Mouse (Mus musculus): ENCODE measurements around the gene Lgi4. TPM values are rescaled to one million over a fixed set of nuclear protein-coding genes. Genes with fewer than 3 reads are reported as not detected.

The Lgi4 gene
- polyA plus RNA-seq, 1 experiment from 2014 or later = 0.46 TPM

DNA sequence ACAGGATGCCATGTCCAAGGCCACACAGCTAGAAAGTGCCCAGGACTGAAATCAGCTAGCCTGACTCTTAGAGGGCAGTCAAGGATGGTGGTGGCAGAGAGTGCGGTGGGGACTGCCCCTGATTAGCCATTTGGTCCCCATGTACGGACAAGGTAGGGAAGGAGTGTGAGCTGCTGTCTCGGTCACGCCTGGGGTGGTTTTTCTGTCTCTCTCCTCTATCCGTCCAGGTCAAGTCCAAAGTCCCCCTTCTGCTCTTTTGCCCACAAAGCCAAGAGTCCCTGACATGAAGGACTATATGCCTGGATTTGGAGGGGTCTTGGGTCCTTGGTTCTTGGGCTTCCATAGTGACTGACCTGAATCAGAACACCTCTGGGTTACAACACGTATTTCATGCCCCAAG lies 54.7 kb downstream of the Lgi4 start:
- ATAC-seq (ENCODE audit: low FRiP score, low TSS enrichment) (no peak), DNase-seq (ENCODE audit: low spot score) (no peak)
- H3K27ac ChIP-seq (replicated peaks) = no peak overlapping the region
- no peak overlapping the region for H3K4me2 ChIP-seq (replicated peaks; ENCODE audit: low read depth)
- H3K4me3 ChIP-seq (ENCODE audit: low read depth, low read length) = no peak overlapping the region
- no peak overlapping the region for H3K9ac ChIP-seq (ENCODE audit: low read length)
- H3K4me1 ChIP-seq (replicated peaks; ENCODE audit: control insufficient read depth, insufficient read depth) = peaks cover 3% of the 10 kb centered on the region
- TF ChIP-seq CTCF (IDR thresholded peaks at IDR 0.05; ENCODE audit: low read depth) (no peak), EP300 (optimal IDR thresholded peaks at IDR 0.05) (no peak)
- WGBS = 83% methylated on average over 6 of the region's 6 CpGs
- no peaks in the 10 kb centered on the region for H3K9me3 ChIP-seq (ENCODE audit: control insufficient read depth, low read length)
- no peaks in the 10 kb centered on the region for H3K27me3 ChIP-seq (ENCODE audit: control insufficient read depth, insufficient read depth, low read length)
- H3K36me3 ChIP-seq (ENCODE audit: control insufficient read depth, insufficient read depth, low read length) = no peaks in the 10 kb centered on the region

DNA sequence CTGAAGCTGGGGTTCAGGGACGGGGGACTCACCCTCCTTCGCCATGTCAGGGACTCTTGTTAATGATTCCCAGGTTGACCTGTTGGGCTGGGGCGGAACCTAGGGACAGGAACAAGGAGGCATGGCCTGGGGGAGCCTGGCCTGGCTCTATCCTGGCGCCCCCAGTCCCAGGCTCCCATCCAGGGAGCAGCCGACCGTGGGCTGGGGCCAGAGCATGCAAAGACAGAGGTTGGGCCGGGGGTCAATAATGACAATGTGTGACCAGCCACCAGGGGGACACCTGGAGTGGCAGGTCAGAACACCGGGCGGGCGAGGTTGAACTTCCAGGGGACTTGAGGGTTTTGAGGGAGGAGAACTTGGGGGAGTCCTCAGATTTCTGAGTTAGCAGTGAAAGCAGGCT lies 55.5 kb downstream of the Lgi4 start:
- Histone ChIP-seq H3K27me3 (ENCODE audit: control insufficient read depth, insufficient read depth, low read length) (no peaks in the 10 kb centered on the region), H3K4me1 (replicated peaks; ENCODE audit: control insufficient read depth, insufficient read depth) (peaks cover 3% of the 10 kb centered on the region), H3K4me2 (replicated peaks; ENCODE audit: low read depth) (peak overlapping the region; percentile 40), H3K27ac (replicated peaks) (0 out of 2 replicates have a peak overlapping the region, but pooled peaks have one; percentile 49), H3K4me3 (ENCODE audit: low read depth, low read length) (peak overlapping the region; percentile 24), H3K36me3 (ENCODE audit: control insufficient read depth, insufficient read depth, low read length) (no peaks in the 10 kb centered on the region), H3K9ac (ENCODE audit: low read length) (peak overlapping the region; percentile 32; the same call in 1 of the 2 replicates), H3K9me3 (ENCODE audit: control insufficient read depth, low read length) (no peaks in the 10 kb centered on the region)
- WGBS = 57% methylated on average over 10 of the region's 10 CpGs
- DNase-seq (ENCODE audit: low spot score) (peak; percentile 58), ATAC-seq (ENCODE audit: low FRiP score, low TSS enrichment) (peak; percentile 31; the same call in 1 of the 2 replicates)
- no peak for TF ChIP-seq EP300 (optimal IDR thresholded peaks at IDR 0.05)
- TF ChIP-seq CTCF (IDR thresholded peaks at IDR 0.05; ENCODE audit: low read depth) = peak; percentile 53

- Histone ChIP-seq H3K9ac (ENCODE audit: low read length) (peak within 1 kb of the TSS; percentile 32), H3K4me2 (replicated peaks; ENCODE audit: low read depth) (peak within 1 kb of the TSS; percentile 40), H3K4me3 (ENCODE audit: low read depth, low read length) (peak within 1 kb of the TSS; percentile 24), H3K9me3 (ENCODE audit: control insufficient read depth, low read length) (no peaks in the 10 kb centered on the region), H3K27ac (replicated peaks) (peak within 1 kb of the TSS; percentile 49; the same call in 1 of the 2 replicates), H3K27me3 (ENCODE audit: control insufficient read depth, insufficient read depth, low read length) (no peaks in the 10 kb centered on the region), H3K4me1 (replicated peaks; ENCODE audit: control insufficient read depth, insufficient read depth) (peaks cover 3% of the 10 kb centered on the region), H3K36me3 (ENCODE audit: control insufficient read depth, insufficient read depth, low read length) (no peaks in the 10 kb centered on the region)
- TF ChIP-seq CTCF (IDR thresholded peaks at IDR 0.05; ENCODE audit: low read depth) = no peak
- TF ChIP-seq EP300 (optimal IDR thresholded peaks at IDR 0.05) = no peak
- ATAC-seq (ENCODE audit: low FRiP score, low TSS enrichment) (peak; percentile 85), DNase-seq (ENCODE audit: low spot score) (peak; percentile 89)
- WGBS = 22% methylated on average over 15 of the region's 15 CpGs
Observed at GRCm38 (mm10) chr7:31115182-31115581, 56.0 kb downstream of the Lgi4 start, which contains the start of gene Hpn. Gene Hpn, minus strand, starts transcription at chr7:31115290.

GRCm38 (mm10) chr7:31115587-31116043 lies 56.5 kb downstream of the Lgi4 start:
- Histone ChIP-seq H3K9ac (ENCODE audit: low read length) (peak overlapping the region; percentile 18; the same call in 1 of the 2 replicates), H3K27me3 (ENCODE audit: control insufficient read depth, insufficient read depth, low read length) (no peaks in the 10 kb centered on the region), H3K4me1 (replicated peaks; ENCODE audit: control insufficient read depth, insufficient read depth) (peaks cover 3% of the 10 kb centered on the region), H3K27ac (replicated peaks) (peak overlapping the region; percentile 49; the same call in 1 of the 2 replicates), H3K9me3 (ENCODE audit: control insufficient read depth, low read length) (no peaks in the 10 kb centered on the region), H3K4me2 (replicated peaks; ENCODE audit: low read depth) (peak overlapping the region; percentile 40), H3K4me3 (ENCODE audit: low read depth, low read length) (no peak overlapping the region), H3K36me3 (ENCODE audit: control insufficient read depth, insufficient read depth, low read length) (no peaks in the 10 kb centered on the region)
- peak; percentile 61 for DNase-seq (ENCODE audit: low spot score)
- TF ChIP-seq CTCF (IDR thresholded peaks at IDR 0.05; ENCODE audit: low read depth) (no peak), EP300 (optimal IDR thresholded peaks at IDR 0.05) (no peak)
- peak; percentile 59 for ATAC-seq (ENCODE audit: low FRiP score, low TSS enrichment)
- 23% methylated on average over 17 of the region's 17 CpGs for WGBS

GRCm38 (mm10) chr7:31116721-31117145 lies 57.6 kb downstream of the Lgi4 start:
- no peak for DNase-seq (ENCODE audit: low spot score)
- TF ChIP-seq CTCF (IDR thresholded peaks at IDR 0.05; ENCODE audit: low read depth) (no peak), EP300 (optimal IDR thresholded peaks at IDR 0.05) (no peak)
- no peak for ATAC-seq (ENCODE audit: low FRiP score, low TSS enrichment)
- Histone ChIP-seq H3K9ac (ENCODE audit: low read length) (no peak overlapping the region), H3K27ac (replicated peaks) (no peak overlapping the region), H3K36me3 (ENCODE audit: control insufficient read depth, insufficient read depth, low read length) (no peaks in the 10 kb centered on the region), H3K27me3 (ENCODE audit: control insufficient read depth, insufficient read depth, low read length) (no peaks in the 10 kb centered on the region), H3K4me3 (ENCODE audit: low read depth, low read length) (no peak overlapping the region), H3K4me1 (replicated peaks; ENCODE audit: control insufficient read depth, insufficient read depth) (peaks cover 3% of the 10 kb centered on the region), H3K9me3 (ENCODE audit: control insufficient read depth, low read length) (no peaks in the 10 kb centered on the region), H3K4me2 (replicated peaks; ENCODE audit: low read depth) (no peak overlapping the region)
- 56% methylated on average over 14 of the region's 16 CpGs for WGBS

GRCm38 (mm10) chr7:31117465-31117864 lies 58.3 kb downstream of the Lgi4 start:
- Histone ChIP-seq H3K27me3 (ENCODE audit: control insufficient read depth, insufficient read depth, low read length) (no peaks in the 10 kb centered on the region), H3K4me3 (ENCODE audit: low read depth, low read length) (no peak overlapping the region), H3K9ac (ENCODE audit: low read length) (no peak overlapping the region), H3K36me3 (ENCODE audit: control insufficient read depth, insufficient read depth, low read length) (no peaks in the 10 kb centered on the region), H3K27ac (replicated peaks) (no peak overlapping the region), H3K9me3 (ENCODE audit: control insufficient read depth, low read length) (no peaks in the 10 kb centered on the region), H3K4me2 (replicated peaks; ENCODE audit: low read depth) (no peak overlapping the region), H3K4me1 (replicated peaks; ENCODE audit: control insufficient read depth, insufficient read depth) (peaks cover 3% of the 10 kb centered on the region)
- no peak for DNase-seq (ENCODE audit: low spot score)
- ATAC-seq (ENCODE audit: low FRiP score, low TSS enrichment) = no peak
- 87% methylated on average over 11 of the region's 11 CpGs for WGBS
- no peak for TF ChIP-seq EP300 (optimal IDR thresholded peaks at IDR 0.05)
- TF ChIP-seq CTCF (IDR thresholded peaks at IDR 0.05; ENCODE audit: low read depth) = no peak

Data from stomach, postnatal 0 days (tissue).